Mouse (Mus musculus) liver, embryonic 11.5 days (tissue): ENCODE data around the gene Ralgps1. TPM values are rescaled to one million over a fixed set of nuclear protein-coding genes. Genes with fewer than 3 reads are reported as not detected.

Experiments used
- ATAC-seq: fragments of 200-750 bp; cut with Nextera tagmentation; replicated peaks from 2 replicates; pipeline ENCODE4 v1.8.0; 2017; ENCODE audit warnings: moderate number of reproducible peaks, mild to moderate bottlenecking, moderate TSS enrichment, moderate library complexity; ENCODE audit not compliant: low FRiP score
- DNase-seq: peaks from one replicate; pipeline ENCODE4 v3.0.0-alpha.2; 2017; ENCODE audit warnings: low spot score
- H3K27ac ChIP-seq: fragments of 300-500 bp; sonication (generic); 2 replicates; pipeline ENCODE4 v1.5.1; 2014; ENCODE audit warnings: mild to moderate bottlenecking, low read depth, low read length, control low read depth
- H3K27me3 ChIP-seq: fragments of 300-500 bp; sonication (generic); replicated peaks from 2 replicates; pipeline ENCODE4 v1.6.1; 2014; ENCODE audit warnings: low read length, mixed read lengths; ENCODE audit not compliant: control insufficient read depth, insufficient read depth
- H3K36me3 ChIP-seq: fragments of 300-500 bp; sonication (generic); 2 replicates; pipeline ENCODE4 v1.6.1; 2014; ENCODE audit warnings: mild to moderate bottlenecking, low read length, moderate library complexity, mixed read lengths; ENCODE audit not compliant: control insufficient read depth, insufficient read depth
- H3K4me1 ChIP-seq: fragments of 300-500 bp; sonication (generic); replicated peaks from 2 replicates; pipeline ENCODE4 v1.6.1; 2014; ENCODE audit warnings: low read length, mixed read lengths; ENCODE audit not compliant: control insufficient read depth, insufficient read depth
- H3K4me2 ChIP-seq: fragments of 300-500 bp; sonication (generic); 2 replicates; pipeline ENCODE4 v1.6.1; 2014; ENCODE audit warnings: mild to moderate bottlenecking, control low read depth, moderate library complexity
- H3K4me3 ChIP-seq: fragments of 300-500 bp; sonication (generic); 2 replicates; pipeline ENCODE4 v1.5.1; 2014; ENCODE audit warnings: low read depth, low read length, control low read depth
- H3K9ac ChIP-seq: fragments of 300-500 bp; sonication (generic); 2 replicates; pipeline ENCODE4 v1.6.1; 2014; ENCODE audit warnings: low read depth, low read length, control low read depth
- H3K9me3 ChIP-seq: fragments of 300-500 bp; sonication (generic); 2 replicates; pipeline ENCODE4 v1.6.1; 2016; ENCODE audit warnings: low read length, inconsistent platforms, mixed read lengths; ENCODE audit not compliant: control insufficient read depth
- WGBS: fragments of 180-500 bp; shearing (Covaris S2); extraction: QIAGEN DNeasy Blood & Tissue Kit; methylation state at CpG from one replicate; pipeline ENCODE4 v1.1.7; 2014; 5-methylcytosine and 5-hydroxymethylcytosine counted together
- polyA plus RNA-seq: library from polyadenylated mRNA; unstranded; fragments of >200 nt; fragmentation: Nextera tagmentation; extraction: Ambion mirVana; gene quantifications from 2 replicates; pipeline ENCODE4 v1.2.1, GENCODE M21; 2014

The Ralgps1 gene
- polyA plus RNA-seq, 1 experiment from 2014 or later, result 3.0 TPM

- H3K4me1 ChIP-seq, result peaks cover 18% of the 10 kb centered on the region
- DNase-seq (no peak), ATAC-seq (no peak)
- H3K36me3 ChIP-seq, result no peaks in the 10 kb centered on the region
- no peaks in the 10 kb centered on the region for H3K9me3 ChIP-seq
- H3K4me3 ChIP-seq, result no peak overlapping the region
- H3K27me3 ChIP-seq, result no peaks in the 10 kb centered on the region
- H3K27ac ChIP-seq, result no peak overlapping the region
- 60% methylated on average over 5 of the region's 5 CpGs for WGBS
- no peak overlapping the region for H3K4me2 ChIP-seq
- H3K9ac ChIP-seq, result no peak overlapping the region
These were observed 29.3 kb upstream of the Ralgps1 start for GRCm38 (mm10) chr2:33400541-33400940.

- 79% methylated on average over 7 of the region's 7 CpGs for WGBS
- H3K9ac ChIP-seq, result no peak overlapping the region
- H3K27me3 ChIP-seq, result no peaks in the 10 kb centered on the region
- no peak overlapping the region for H3K4me3 ChIP-seq
- ATAC-seq (no peak), DNase-seq (no peak)
- no peak overlapping the region for H3K4me2 ChIP-seq
- no peaks in the 10 kb centered on the region for H3K9me3 ChIP-seq
- H3K27ac ChIP-seq, result no peak overlapping the region
- no peaks in the 10 kb centered on the region for H3K36me3 ChIP-seq
- peaks cover 15% of the 10 kb centered on the region for H3K4me1 ChIP-seq
These were observed 27.8 kb upstream of the Ralgps1 start for GRCm38 (mm10) chr2:33399091-33399490.

GRCm38 (mm10) chr2:33397036-33397435 is 25.8 kb upstream of the Ralgps1 start:
- H3K4me1 ChIP-seq, result peaks cover 3% of the 10 kb centered on the region
- H3K4me2 ChIP-seq, result no peak overlapping the region
- H3K9ac ChIP-seq, result no peak overlapping the region
- 73% methylated on average over 4 of the region's 4 CpGs for WGBS
- no peaks in the 10 kb centered on the region for H3K27me3 ChIP-seq
- no peak overlapping the region for H3K4me3 ChIP-seq
- no peak overlapping the region for H3K27ac ChIP-seq
- DNase-seq (no peak), ATAC-seq (no peak)
- no peaks in the 10 kb centered on the region for H3K9me3 ChIP-seq
- H3K36me3 ChIP-seq, result no peaks in the 10 kb centered on the region

- no peaks in the 10 kb centered on the region for H3K36me3 ChIP-seq
- no peak overlapping the region for H3K4me2 ChIP-seq
- WGBS, result 78% methylated on average over 2 of the region's 2 CpGs
- no peak for DNase-seq
- no peak for ATAC-seq
- H3K9ac ChIP-seq, result no peak overlapping the region
- H3K9me3 ChIP-seq, result 0 out of 2 replicates have a peak, but pooled peaks cover 3% of the 10 kb centered on the region
- H3K27me3 ChIP-seq, result no peaks in the 10 kb centered on the region
- no peak overlapping the region for H3K4me3 ChIP-seq
- no peaks in the 10 kb centered on the region for H3K4me1 ChIP-seq
- H3K27ac ChIP-seq, result no peak overlapping the region
These were observed 23.8 kb upstream of the Ralgps1 start for GRCm38 (mm10) chr2:33395053-33395452.

- DNase-seq (no peak), ATAC-seq (no peak)
- WGBS, result 79% methylated on average over 11 of the region's 11 CpGs
- H3K9ac ChIP-seq, result no peak overlapping the region
- H3K36me3 ChIP-seq, result no peaks in the 10 kb centered on the region
- H3K4me2 ChIP-seq, result no peak overlapping the region
- H3K27ac ChIP-seq, result no peak overlapping the region
- no peaks in the 10 kb centered on the region for H3K27me3 ChIP-seq
- H3K4me3 ChIP-seq, result no peak overlapping the region
- H3K9me3 ChIP-seq, result 0 out of 2 replicates have a peak, but pooled peaks cover 3% of the 10 kb centered on the region
- H3K4me1 ChIP-seq, result no peaks in the 10 kb centered on the region
These were observed 22.8 kb upstream of the Ralgps1 start for GRCm38 (mm10) chr2:33393951-33394635.

- no peak for DNase-seq
- Histone ChIP-seq H3K9ac (no peak overlapping the region), H3K9me3 (0 out of 2 replicates have a peak, but pooled peaks cover 3% of the 10 kb centered on the region), H3K4me2 (no peak overlapping the region), H3K4me1 (no peaks in the 10 kb centered on the region), H3K4me3 (no peak overlapping the region), H3K36me3 (no peaks in the 10 kb centered on the region), H3K27ac (no peak overlapping the region), H3K27me3 (no peaks in the 10 kb centered on the region)
- no peak for ATAC-seq
These were observed 21.7 kb upstream of the Ralgps1 start for GRCm38 (mm10) chr2:33393021-33393420.

- Histone ChIP-seq H3K36me3 (no peaks in the 10 kb centered on the region), H3K9ac (no peak overlapping the region), H3K4me3 (peak overlapping the region; percentile 69), H3K27me3 (no peaks in the 10 kb centered on the region), H3K4me1 (no peaks in the 10 kb centered on the region), H3K4me2 (peak overlapping the region; percentile 71), H3K27ac (no peak overlapping the region), H3K9me3 (no peaks in the 10 kb centered on the region)
- ATAC-seq (no peak), DNase-seq (no peak)
- 32% methylated on average over 18 of the region's 18 CpGs for WGBS
These were observed 542 bp upstream of the Ralgps1 start for GRCm38 (mm10) chr2:33371648-33372408.

GRCm38 (mm10) chr2:33370276-33370776 is 960 bp downstream of the Ralgps1 start:
- no peaks in the 10 kb centered on the region for H3K27me3 ChIP-seq
- no peak for DNase-seq
- no peaks in the 10 kb centered on the region for H3K9me3 ChIP-seq
- WGBS, result 17% methylated on average over 13 of the region's 15 CpGs
- H3K9ac ChIP-seq, result 0 out of 2 replicates have a peak overlapping the region, but pooled peaks have one; percentile 14
- H3K4me3 ChIP-seq, result peak overlapping the region; percentile 69
- H3K27ac ChIP-seq, result no peak overlapping the region
- H3K4me2 ChIP-seq, result peak overlapping the region; percentile 71
- 0 out of 2 replicates have a peak, but pooled peaks cover 3% of the 10 kb centered on the region for H3K4me1 ChIP-seq
- H3K36me3 ChIP-seq, result no peaks in the 10 kb centered on the region
- peak; percentile 17 for ATAC-seq
